Mouse (Mus musculus): ENCODE results near the gene Serpinb1c. TPM values are rescaled to one million over a fixed set of nuclear protein-coding genes. Genes with fewer than 3 reads are reported as not detected.

The Serpinb1c gene
- total and polyA plus RNA-seq, 3 experiments = not detected

GRCm38 (mm10) chr13:32831505-32832273 is 66.3 kb downstream of the Serpinb1c start:
- H3K4me1 ChIP-seq (ENCODE audit: insufficient read depth, low read depth, low read length) = no peaks in the 10 kb centered on the region
- DNase-seq (ENCODE audit: low spot score) = no peak
- no peak for TF ChIP-seq CTCF (IDR thresholded peaks at IDR 0.05; ENCODE audit: low read depth, low read length)
- TF ChIP-seq GATA1 (IDR thresholded peaks at IDR 0.05; ENCODE audit: borderline replicate concordance, low read length) = no peak
- TF ChIP-seq TAL1 (conservative IDR thresholded peaks at IDR 0.05; ENCODE audit: low read depth, low read length) = no peak
- no peak for TF ChIP-seq GATA2 (IDR thresholded peaks at IDR 0.05; ENCODE audit: borderline replicate concordance, low read depth, low read length)
- no peak for TF ChIP-seq POLR2AphosphoS5 (IDR thresholded peaks at IDR 0.05; ENCODE audit: insufficient replicate concordance, low read depth, low read length)

More at GRCm38 (mm10) chr13:32831505-32832273, 66.3 kb downstream of the Serpinb1c start:
- no peaks in the 10 kb centered on the region for H3K9me3 ChIP-seq (replicated peaks)
- H3K4me3 ChIP-seq (ENCODE audit: low read depth, low read length) = no peak overlapping the region
- peaks cover 13% of the 10 kb centered on the region; the same call in 1 of the 2 replicates for H3K27me3 ChIP-seq (ENCODE audit: insufficient read depth, low read length)
- no peak for ATAC-seq (ENCODE audit: extremely low read depth, insufficient number of reproducible peaks, low FRiP score, poor library complexity, severe bottlenecking)
- H3K36me3 ChIP-seq (replicated peaks) = peaks cover under 1% of the 10 kb centered on the region

Other genes with a start within 250 kb of the Serpinb1c start
- not detected in 2 replicates for gene Mylk4, start 114.3 kb downstream of the Serpinb1c start, total RNA-seq (2014; fragmentation: Nextera tagmentation)
- gene Mylk4, start 114.3 kb downstream of the Serpinb1c start, total RNA-seq (2017) = 0.05 TPM in 1 of 2 replicates, not detected in the other
- gene Mylk4, start 114.3 kb downstream of the Serpinb1c start, polyA plus RNA-seq (2012) = not detected in 2 replicates
- gene Wrnip1, start 96.2 kb downstream of the Serpinb1c start, total RNA-seq (2014; fragmentation: Nextera tagmentation) = 18.0 and 30.2 TPM in 2 replicates
- 46.6 and 47.9 TPM in 2 replicates for gene Wrnip1, start 96.2 kb downstream of the Serpinb1c start, total RNA-seq (2017)
- gene Wrnip1, start 96.2 kb downstream of the Serpinb1c start, polyA plus RNA-seq (2012) = 26.7 and 31.6 TPM in 2 replicates
- gene D930007J09Rik, start 95.4 kb downstream of the Serpinb1c start, total RNA-seq (2014; fragmentation: Nextera tagmentation) = not detected in 2 replicates
- gene D930007J09Rik, start 95.4 kb downstream of the Serpinb1c start, total RNA-seq (2017) = not detected in 2 replicates
- gene D930007J09Rik, start 95.4 kb downstream of the Serpinb1c start, polyA plus RNA-seq (2012) = not detected in 2 replicates
- gene Serpinb1a, start 47.0 kb downstream of the Serpinb1c start, total RNA-seq (2014; fragmentation: Nextera tagmentation) = not detected in 2 replicates
- 7.5 and 8.7 TPM in 2 replicates for gene Serpinb1a, start 47.0 kb downstream of the Serpinb1c start, total RNA-seq (2017)
- not detected in 2 replicates for gene Serpinb1a, start 47.0 kb downstream of the Serpinb1c start, polyA plus RNA-seq (2012)
- gene Serpinb6b, start 67.0 kb upstream of the Serpinb1c start, total RNA-seq (2014; fragmentation: Nextera tagmentation) = not detected in 2 replicates
- 0.05 TPM in 1 of 2 replicates, not detected in the other for gene Serpinb6b, start 67.0 kb upstream of the Serpinb1c start, total RNA-seq (2017)
- not detected in 2 replicates for gene Serpinb6b, start 67.0 kb upstream of the Serpinb1c start, polyA plus RNA-seq (2012)
- gene Serpinb9, start 105.0 kb upstream of the Serpinb1c start, total RNA-seq (2014; fragmentation: Nextera tagmentation) = 2.6 and 3.4 TPM in 2 replicates
- gene Serpinb9, start 105.0 kb upstream of the Serpinb1c start, total RNA-seq (2017) = 2.4 and 3.0 TPM in 2 replicates
- gene Serpinb9, start 105.0 kb upstream of the Serpinb1c start, polyA plus RNA-seq (2012) = 0.11 and 0.15 TPM in 2 replicates
- not detected in 2 replicates for gene Serpinb9b, start 129.2 kb upstream of the Serpinb1c start, total RNA-seq (2014; fragmentation: Nextera tagmentation)
- 0.05 TPM in 1 of 2 replicates, not detected in the other for gene Serpinb9b, start 129.2 kb upstream of the Serpinb1c start, total RNA-seq (2017)
- not detected in 2 replicates for gene Serpinb9b, start 129.2 kb upstream of the Serpinb1c start, polyA plus RNA-seq (2012)
- gene Serpinb1b, start 180.4 kb upstream of the Serpinb1c start, total RNA-seq (2014; fragmentation: Nextera tagmentation) = not detected in 2 replicates
- gene Serpinb1b, start 180.4 kb upstream of the Serpinb1c start, total RNA-seq (2017) = not detected in 2 replicates
- not detected in 2 replicates for gene Serpinb1b, start 180.4 kb upstream of the Serpinb1c start, polyA plus RNA-seq (2012)